Mouse (Mus musculus) forebrain, postnatal 0 days (tissue): ENCODE measurements around the gene Iqcm. TPM values are rescaled to one million over a fixed set of nuclear protein-coding genes. Genes with fewer than 3 reads are reported as not detected.

Experiments used
- ATAC-seq: fragments of 200-750 bp; cut with Nextera tagmentation; 2 replicates; pipeline ENCODE4 v1.8.0; 2017; ENCODE audit warnings: mild to moderate bottlenecking, moderate library complexity
- DNase-seq: peaks from one replicate; pipeline ENCODE4 v3.0.0-alpha.2; 2015
- H3K27ac ChIP-seq: fragments of 300-500 bp; sonication (generic); 2 replicates; pipeline ENCODE4 v1.5.1; 2014; ENCODE audit warnings: low read depth, mild to moderate bottlenecking, antibody characterized with exemption, low read length, moderate library complexity, mixed read lengths
- H3K27me3 ChIP-seq: fragments of 300-500 bp; sonication (generic); 2 replicates; pipeline ENCODE4 v1.6.1; 2014; ENCODE audit warnings: mild to moderate bottlenecking, low read length, mixed read lengths; ENCODE audit not compliant: insufficient read depth
- H3K36me3 ChIP-seq: fragments of 300-500 bp; sonication (generic); 2 replicates; pipeline ENCODE4 v1.6.1; 2014; ENCODE audit warnings: mild to moderate bottlenecking, moderate library complexity; ENCODE audit not compliant: insufficient read depth
- H3K4me1 ChIP-seq: fragments of 300-500 bp; sonication (generic); 2 replicates; pipeline ENCODE4 v1.6.1; 2014; ENCODE audit warnings: antibody characterized with exemption; ENCODE audit not compliant: insufficient read depth
- H3K4me2 ChIP-seq: fragments of 300-500 bp; sonication (generic); 2 replicates; pipeline ENCODE4 v1.6.1; 2014; ENCODE audit warnings: low read depth, mild to moderate bottlenecking, moderate library complexity
- H3K4me3 ChIP-seq: fragments of 300-500 bp; sonication (generic); 2 replicates; pipeline ENCODE4 v1.5.1; 2014; ENCODE audit warnings: low read depth, low read length, mixed read lengths
- H3K9ac ChIP-seq: fragments of 300-500 bp; sonication (generic); 2 replicates; pipeline ENCODE4 v1.6.1; 2014; ENCODE audit warnings: mild to moderate bottlenecking
- H3K9me3 ChIP-seq: fragments of 300-500 bp; sonication (generic); 2 replicates; pipeline ENCODE4 v1.6.1; 2016; ENCODE audit warnings: low read length
- CTCF ChIP-seq: sonication (generic); IDR thresholded peaks from 2 replicates; pipeline ENCODE4 v1.5.1; 2016; ENCODE audit warnings: antibody characterized with exemption, control low read depth, low read depth
- WGBS: fragments of 180-500 bp; shearing (Covaris S2); extraction: QIAGEN DNeasy Blood & Tissue Kit; methylation state at CpG from one replicate; pipeline ENCODE4 v1.1.7; 2014; 5-methylcytosine and 5-hydroxymethylcytosine counted together
- polyA plus RNA-seq: library from polyadenylated mRNA; unstranded; fragments of >200 nt; fragmentation: Nextera tagmentation; extraction: Ambion mirVana; gene quantifications from 2 replicates; pipeline ENCODE4 v1.2.1, GENCODE M21; 2015
- total RNA-seq: library from RNA; depleted of rRNA; stranded (reverse); fragments of >200 nt; gene quantifications from 2 replicates; pipeline ENCODE4 v1.2.3, GENCODE M21; 2014

Gene Iqcm
- total and polyA plus RNA-seq, 2 experiments from 2014 or later, result 0.10 to 0.25 TPM

DNA sequence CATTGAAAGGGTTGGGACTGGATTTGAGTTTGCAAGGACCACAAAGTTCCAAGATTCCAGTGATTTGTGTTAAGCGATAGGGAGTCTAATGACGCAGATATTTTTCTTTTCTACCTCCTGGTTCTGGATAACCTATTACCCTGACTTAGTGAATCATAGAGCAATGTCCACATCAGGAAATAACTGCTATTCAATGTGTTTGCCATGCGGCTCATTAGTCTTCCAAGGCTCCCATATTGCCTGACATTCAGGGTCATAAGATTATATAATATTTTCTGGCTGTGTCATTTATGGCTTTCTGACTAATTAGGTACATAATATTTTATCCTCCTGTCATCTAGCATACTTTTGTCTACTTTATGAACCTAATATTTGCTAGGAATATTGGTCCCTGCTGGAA, 100.8 kb downstream of the Iqcm start:
- Histone ChIP-seq H3K36me3 (no peaks in the 10 kb centered on the region), H3K27ac (no peak overlapping the region), H3K4me3 (no peak overlapping the region), H3K9ac (no peak overlapping the region), H3K4me1 (no peaks in the 10 kb centered on the region), H3K27me3 (no peaks in the 10 kb centered on the region), H3K9me3 (no peaks in the 10 kb centered on the region), H3K4me2 (no peak overlapping the region)
- no peak for TF ChIP-seq CTCF
- DNase-seq (no peak), ATAC-seq (no peak)
- 96% methylated on average over 3 of the region's 3 CpGs for WGBS

DNA sequence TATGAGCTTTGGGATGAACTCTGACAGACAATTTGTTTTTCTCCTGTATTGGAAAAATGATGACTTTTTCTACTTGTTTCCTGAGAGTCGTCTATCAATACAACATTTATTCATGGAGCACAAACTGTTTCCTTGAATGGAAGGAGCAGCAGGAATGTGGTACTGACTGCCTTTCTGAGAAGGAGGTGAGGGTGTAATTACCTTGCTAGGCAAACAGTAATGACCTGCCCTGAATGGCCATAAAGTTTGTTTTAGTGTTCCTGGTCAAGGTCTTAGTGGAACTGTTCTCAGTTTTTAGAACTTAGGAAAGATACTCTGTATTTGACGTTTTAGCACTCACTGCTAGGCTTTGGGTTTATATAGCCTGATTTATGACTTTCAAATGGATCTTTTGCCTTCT, 147.8 kb downstream of the Iqcm start:
- Histone ChIP-seq H3K4me1 (no peaks in the 10 kb centered on the region), H3K4me3 (no peak overlapping the region), H3K27ac (no peak overlapping the region), H3K9ac (no peak overlapping the region), H3K9me3 (no peaks in the 10 kb centered on the region), H3K4me2 (no peak overlapping the region), H3K36me3 (no peaks in the 10 kb centered on the region), H3K27me3 (no peaks in the 10 kb centered on the region)
- WGBS, result 88% methylated on average over 2 of the region's 2 CpGs
- ATAC-seq, result no peak
- no peak for DNase-seq
- TF ChIP-seq CTCF, result no peak

- H3K27ac ChIP-seq, result no peak overlapping the region
- no peak overlapping the region for H3K4me3 ChIP-seq
- H3K4me1 ChIP-seq, result no peaks in the 10 kb centered on the region
- no peak overlapping the region for H3K9ac ChIP-seq
- DNase-seq (no peak), ATAC-seq (no peak)
- H3K27me3 ChIP-seq, result no peaks in the 10 kb centered on the region
- 91% methylated on average over 3 of the region's 3 CpGs for WGBS
- no peak for TF ChIP-seq CTCF
- H3K9me3 ChIP-seq, result no peaks in the 10 kb centered on the region
- H3K36me3 ChIP-seq, result no peaks in the 10 kb centered on the region
- H3K4me2 ChIP-seq, result no peak overlapping the region
Observed at GRCm38 (mm10) chr8:75642958-75643357, 194.5 kb downstream of the Iqcm start.

DNA sequence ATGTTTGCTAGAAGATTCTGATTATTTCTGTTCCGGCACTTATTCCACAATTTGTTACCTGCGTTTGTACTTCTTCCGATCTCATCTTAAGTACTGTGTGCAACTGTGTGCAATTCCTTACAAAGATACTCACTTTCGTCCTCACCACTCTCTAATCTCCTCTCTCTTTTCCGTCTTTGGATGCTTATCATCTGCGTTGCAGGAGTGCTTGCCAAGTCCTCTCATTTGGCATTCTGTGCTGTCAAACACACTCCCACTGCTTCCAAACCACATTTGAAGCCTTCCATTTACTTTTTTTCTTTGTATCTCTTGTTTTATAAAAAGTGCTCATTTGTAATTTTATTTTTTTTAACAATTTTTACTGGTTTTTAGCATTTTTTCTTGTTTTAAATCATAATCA, 210.8 kb downstream of the Iqcm start:
- Histone ChIP-seq H3K4me2 (no peak overlapping the region), H3K36me3 (no peaks in the 10 kb centered on the region), H3K4me1 (no peaks in the 10 kb centered on the region), H3K9ac (no peak overlapping the region), H3K9me3 (no peaks in the 10 kb centered on the region), H3K27ac (no peak overlapping the region), H3K27me3 (no peaks in the 10 kb centered on the region), H3K4me3 (no peak overlapping the region)
- TF ChIP-seq CTCF, result no peak
- ATAC-seq, result peak; percentile 40; the same call in 1 of the 2 replicates
- peak; percentile 75 for DNase-seq
- 63% methylated on average over 6 of the region's 6 CpGs for WGBS

- no peak overlapping the region for H3K9ac ChIP-seq
- no peaks in the 10 kb centered on the region for H3K27me3 ChIP-seq
- H3K4me1 ChIP-seq, result no peaks in the 10 kb centered on the region
- DNase-seq (no peak), ATAC-seq (no peak)
- whole genome bisulfite sequencing, result 83% methylated on average over 3 of the region's 3 CpGs
- no peaks in the 10 kb centered on the region for H3K9me3 ChIP-seq
- H3K4me2 ChIP-seq, result no peak overlapping the region
- H3K27ac ChIP-seq, result no peak overlapping the region
- no peak for TF ChIP-seq CTCF
- H3K36me3 ChIP-seq, result no peaks in the 10 kb centered on the region
- H3K4me3 ChIP-seq, result no peak overlapping the region
Observed at GRCm38 (mm10) chr8:75746561-75746960, 298.1 kb downstream of the Iqcm start.

DNA sequence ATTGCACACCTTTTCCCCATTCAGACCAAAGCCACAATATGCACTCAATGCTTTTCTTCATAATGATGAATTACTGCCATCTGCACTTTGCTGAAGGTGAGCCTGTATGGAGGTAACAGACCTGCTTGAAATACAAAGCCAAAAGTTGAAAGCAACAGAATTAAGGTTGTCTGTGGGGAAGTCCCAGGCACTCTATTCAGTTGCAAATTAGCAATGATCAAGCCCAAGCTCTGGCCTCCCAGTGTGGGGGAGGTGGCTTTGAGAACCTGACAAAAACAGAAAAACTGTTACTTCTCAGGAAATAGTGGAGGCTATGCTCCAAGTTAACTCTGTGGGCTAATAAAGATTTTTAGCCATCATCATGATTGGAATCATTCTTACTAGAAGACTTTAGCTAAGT, 307.1 kb downstream of the Iqcm start:
- Histone ChIP-seq H3K4me3 (no peak overlapping the region), H3K4me2 (no peak overlapping the region), H3K27ac (no peak overlapping the region), H3K4me1 (no peaks in the 10 kb centered on the region), H3K9ac (no peak overlapping the region), H3K36me3 (no peaks in the 10 kb centered on the region), H3K9me3 (0 out of 2 replicates have a peak, but pooled peaks cover 8% of the 10 kb centered on the region), H3K27me3 (no peaks in the 10 kb centered on the region)
- no peak for TF ChIP-seq CTCF
- no peak for ATAC-seq
- DNase-seq, result no peak

DNA sequence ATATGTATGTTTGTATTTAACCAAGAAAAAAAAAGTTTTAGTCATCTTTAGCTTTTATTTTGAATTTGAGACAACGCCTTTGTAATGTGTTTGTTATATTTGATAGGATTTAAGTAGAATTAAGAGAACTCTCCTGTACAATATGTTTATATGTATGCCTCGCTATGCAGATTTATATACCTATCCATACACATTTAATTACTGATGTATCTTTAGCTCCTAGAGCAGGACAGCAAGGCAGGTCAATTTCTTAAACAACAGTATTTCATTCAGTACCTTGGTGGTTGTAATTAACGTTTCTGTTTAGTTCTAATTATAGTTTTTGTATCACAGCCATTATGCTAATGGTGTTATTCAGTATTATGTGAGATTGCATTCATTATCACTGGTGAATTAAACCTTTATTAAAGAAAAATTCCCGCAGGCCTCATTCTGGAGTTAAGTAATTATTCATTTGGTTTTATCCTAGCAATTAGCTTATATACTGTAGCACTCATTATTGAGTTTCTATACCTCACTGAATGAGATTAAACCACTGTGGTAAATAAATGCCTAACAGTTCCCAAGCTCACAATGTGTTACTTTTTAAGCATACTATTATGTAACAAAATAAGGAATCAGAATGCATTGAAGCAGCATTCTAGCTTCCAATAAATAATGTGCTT, 380.1 kb downstream of the Iqcm start:
- Histone ChIP-seq H3K27me3 (peaks cover 3% of the 10 kb centered on the region; the same call in 1 of the 2 replicates), H3K9ac (no peak overlapping the region), H3K27ac (no peak overlapping the region), H3K4me1 (no peaks in the 10 kb centered on the region), H3K36me3 (no peaks in the 10 kb centered on the region), H3K9me3 (no peaks in the 10 kb centered on the region), H3K4me3 (no peak overlapping the region), H3K4me2 (no peak overlapping the region)
- 32% methylated on average over 4 of the region's 4 CpGs for WGBS
- no peak for DNase-seq
- ATAC-seq, result peak; percentile 42; the same call in 1 of the 2 replicates
- no peak for TF ChIP-seq CTCF
